Mouse (Mus musculus) thymus, postnatal 0 days (tissue): ENCODE measurements around the gene Spink2. TPM values are rescaled to one million over a fixed set of nuclear protein-coding genes. Genes with fewer than 3 reads are reported as not detected.

ENCODE experiments used
- polyA plus RNA-seq: library from polyadenylated mRNA; unstranded; fragments of >200 nt; fragmentation: Nextera tagmentation; extraction: Ambion mirVana; gene quantifications from 2 replicates; pipeline ENCODE4 v1.2.1, GENCODE M21; 2015

The Spink2 gene
- polyA plus RNA-seq, 1 experiment from 2014 or later = 1.3 TPM

Other genes with a start within 250 kb of the Spink2 start
- gene Srp72, start 236.8 kb downstream of the Spink2 start, polyA plus RNA-seq = 67.9 and 68.4 TPM in 2 replicates
- 0.26 TPM in 1 of 2 replicates, not detected in the other for gene Arl9, start 207.4 kb downstream of the Spink2 start, polyA plus RNA-seq
- gene Thegl, start 195.4 kb downstream of the Spink2 start, polyA plus RNA-seq = 0.10 TPM in 1 of 2 replicates, not detected in the other
- 0.59 and 0.77 TPM in 2 replicates for gene Hopx, start 96.3 kb downstream of the Spink2 start, polyA plus RNA-seq
- gene Rest, start 54.0 kb upstream of the Spink2 start, polyA plus RNA-seq = 32.4 and 37.4 TPM in 2 replicates
- gene Noa1, start 98.6 kb upstream of the Spink2 start, polyA plus RNA-seq = 35.9 and 36.2 TPM in 2 replicates
- gene Polr2b, start 98.7 kb upstream of the Spink2 start, polyA plus RNA-seq = 56.5 and 56.9 TPM in 2 replicates
- gene Igfbp7, start 196.6 kb upstream of the Spink2 start, polyA plus RNA-seq = 64.2 and 64.3 TPM in 2 replicates